Mouse (Mus musculus): ENCODE measurements around the gene Gpsm1. TPM values are rescaled to one million over a fixed set of nuclear protein-coding genes. Genes with fewer than 3 reads are reported as not detected.
A peak's percentile ranks its signal among the peaks of the same experiment; 100 is the strongest.

Gpsm1 gene
- total and polyA plus RNA-seq, 3 experiments, result 1.4 to 6.9 TPM; not detected in 1

DNA sequence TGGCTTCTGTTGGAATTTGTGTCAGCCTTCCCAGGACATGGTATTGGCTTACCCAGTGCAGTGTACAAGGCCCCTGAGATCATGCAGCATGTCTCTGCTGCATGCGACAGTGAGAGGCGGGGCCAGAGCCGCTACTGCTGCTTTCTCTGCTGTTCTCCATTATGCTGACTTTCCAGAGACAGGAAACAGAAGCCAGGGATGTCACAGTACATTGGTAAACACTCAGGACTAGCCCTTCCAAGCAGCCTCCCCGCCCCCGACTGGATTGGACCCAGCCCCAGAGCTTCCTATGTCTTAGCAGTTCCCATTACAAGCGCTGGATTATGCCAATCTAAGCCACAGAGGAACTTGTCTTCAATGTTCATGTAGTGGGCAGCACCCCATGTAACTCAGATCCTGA, 32.9 kb downstream of the Gpsm1 start:
- no peaks in the 10 kb centered on the region for H3K9me3 ChIP-seq (replicated peaks; ENCODE audit: insufficient read depth, low read length)
- H3K36me3 ChIP-seq (ENCODE audit: control insufficient read depth in 1 of 2, insufficient read depth in 2 of 2, low read length in 2 of 2), result peaks cover 0 to 5% of the 10 kb centered on the region in 2 experiments; a peak in 2 of 4 replicates
- no peaks in the 10 kb centered on the region; a peak in 1 of 4 replicates for H3K27me3 ChIP-seq (ENCODE audit: control insufficient read depth in 1 of 2, insufficient read depth in 2 of 2, low read length in 2 of 2)
- no peak for DNase-seq (ENCODE audit: low read depth, low spot score)
- H3K9ac ChIP-seq (ENCODE audit: control insufficient read depth, low read depth, low read length, poor library complexity, severe bottlenecking), result no peak overlapping the region
- peaks cover 14% of the 10 kb centered on the region for H3K79me2 ChIP-seq (ENCODE audit: control insufficient read depth, insufficient read depth, low read length, poor library complexity)
- no peak for TF ChIP-seq UBTF (IDR thresholded peaks at IDR 0.05; ENCODE audit: borderline replicate concordance, insufficient read depth, low read depth, low read length)
- TF ChIP-seq CHD2 (IDR thresholded peaks at IDR 0.05; ENCODE audit: low read length), result no peak
- no peak for TF ChIP-seq KAT2A (conservative IDR thresholded peaks at IDR 0.05; ENCODE audit: low read depth, low read length)
- TF ChIP-seq RAD21 (IDR thresholded peaks at IDR 0.05; ENCODE audit: low read depth, low read length), result no peak
- no peak overlapping the region for H3K27ac ChIP-seq (ENCODE audit: control insufficient read depth, low read depth, low read length)
- H3K4me3 ChIP-seq (ENCODE audit: control insufficient read depth in 1 of 2, insufficient read depth in 1 of 2, low read depth in 2 of 2, low read length in 2 of 2), result no peak overlapping the region
- peaks cover 0 to 15% of the 10 kb centered on the region in 2 experiments; a peak in 2 of 4 replicates for H3K4me1 ChIP-seq (ENCODE audit: control insufficient read depth in 1 of 2, insufficient read depth in 2 of 2, low read length in 2 of 2)

DNA sequence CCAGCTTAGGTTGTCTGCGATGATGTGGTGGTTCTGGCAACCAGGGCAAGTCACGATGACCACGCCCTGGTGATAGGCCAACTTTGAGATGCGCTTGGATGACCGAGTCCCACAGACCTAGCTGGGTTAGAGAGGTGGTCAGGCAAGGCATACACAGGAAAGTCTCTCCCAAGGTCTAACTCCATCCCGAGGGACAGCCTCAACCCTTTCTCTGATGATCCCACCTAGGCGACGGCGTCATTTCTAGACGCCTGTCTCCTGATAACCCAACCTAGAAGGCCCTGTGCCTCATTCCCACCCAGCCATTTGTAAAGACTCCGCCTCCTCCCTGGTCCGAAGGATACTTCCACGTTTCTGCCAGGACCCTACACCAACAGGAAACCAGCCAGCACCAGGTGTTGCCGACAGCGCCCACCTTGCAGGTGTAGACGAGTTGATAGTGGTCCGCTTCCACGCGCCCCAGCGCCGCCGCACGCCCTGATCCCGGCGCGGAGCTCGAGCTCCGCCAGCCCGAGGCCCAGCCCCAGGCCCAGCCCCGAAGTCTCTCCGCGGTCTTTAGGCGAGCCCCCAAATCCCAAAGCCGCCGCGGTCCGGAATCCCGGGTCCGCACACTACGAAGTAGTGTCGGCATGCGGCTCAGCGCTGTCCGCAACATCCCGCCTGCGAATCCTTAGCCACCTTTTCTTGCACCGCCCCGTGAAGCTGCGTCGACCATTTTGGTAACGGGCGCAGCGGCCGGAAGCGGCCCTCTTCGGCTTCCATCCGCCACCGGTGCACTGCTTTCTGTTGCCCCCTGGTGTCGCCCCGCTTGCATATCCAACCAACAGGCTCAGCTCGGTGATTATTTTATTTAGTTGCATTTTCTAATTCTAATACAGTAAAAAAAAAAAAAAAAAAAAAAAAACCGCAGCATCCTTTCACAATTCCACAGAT, 36.3 kb downstream of the Gpsm1 start, which contains the start of gene Dnlz:
Gene Dnlz (minus strand): TSS at position 753 of the 933 bp plus-strand sequence.
- Histone ChIP-seq H3K4me3 (ENCODE audit: control insufficient read depth in 1 of 2, insufficient read depth in 1 of 2, low read depth in 2 of 2, low read length in 2 of 2) (peak within 1 kb of the TSS; percentile 77 to 97), H3K9me3 (replicated peaks; ENCODE audit: insufficient read depth, low read length) (no peaks in the 10 kb centered on the region), H3K79me2 (ENCODE audit: control insufficient read depth, insufficient read depth, low read length, poor library complexity) (peaks cover 14% of the 10 kb centered on the region), H3K27ac (ENCODE audit: control insufficient read depth, low read depth, low read length) (peak within 1 kb of the TSS; percentile 60), H3K27me3 (ENCODE audit: control insufficient read depth in 1 of 2, insufficient read depth in 2 of 2, low read length in 2 of 2) (no peaks in the 10 kb centered on the region; a peak in 1 of 4 replicates), H3K4me1 (ENCODE audit: control insufficient read depth in 1 of 2, insufficient read depth in 2 of 2, low read length in 2 of 2) (peaks cover 0 to 15% of the 10 kb centered on the region in 2 experiments; a peak in 2 of 4 replicates), H3K36me3 (ENCODE audit: control insufficient read depth in 1 of 2, insufficient read depth in 2 of 2, low read length in 2 of 2) (peaks cover 0 to 5% of the 10 kb centered on the region in 2 experiments; a peak in 2 of 4 replicates), H3K9ac (ENCODE audit: control insufficient read depth, low read depth, low read length, poor library complexity, severe bottlenecking) (peak within 1 kb of the TSS; percentile 95)
- DNase-seq (ENCODE audit: low read depth, low spot score), result peak; percentile 95
- TF ChIP-seq ELF1 (IDR thresholded peaks at IDR 0.05; ENCODE audit: low read depth, low read length), result peak; percentile 87
- peak; percentile 40; the same call in 1 of the 2 replicates for TF ChIP-seq MAZ (IDR thresholded peaks at IDR 0.05; ENCODE audit: low read depth, low read length)
- no peak for TF ChIP-seq MYB (IDR thresholded peaks at IDR 0.05; ENCODE audit: low read depth, low read length)
- no peak for TF ChIP-seq MEF2A (IDR thresholded peaks at IDR 0.05; ENCODE audit: extremely low read depth, insufficient replicate concordance, low read depth, low read length, poor library complexity, severe bottlenecking)
- 0 out of 2 replicates have a peak, but pooled peaks have one; percentile 69 for TF ChIP-seq CHD1 (IDR thresholded peaks at IDR 0.05; ENCODE audit: low read depth, low read length)
- TF ChIP-seq RCOR1 (IDR thresholded peaks at IDR 0.05; ENCODE audit: low read depth, low read length), result peak; percentile 26; the same call in 1 of the 2 replicates
- TF ChIP-seq MAX (IDR thresholded peaks at IDR 0.05; ENCODE audit: low read length), result no peak
- no peak; the same call in 1 of the 2 replicates for TF ChIP-seq GABPA (IDR thresholded peaks at IDR 0.05; ENCODE audit: low read depth, low read length)
- peak; percentile 54 for TF ChIP-seq TCF12 (IDR thresholded peaks at IDR 0.05; ENCODE audit: low read depth, low read length)
- peak; percentile 43; the same call in 1 of the 2 replicates for TF ChIP-seq ETS1 (IDR thresholded peaks at IDR 0.05; ENCODE audit: low read depth, low read length)
- 0 out of 2 replicates have a peak, but pooled peaks have one; percentile 26 for TF ChIP-seq TBP (IDR thresholded peaks at IDR 0.05; ENCODE audit: low read depth, low read length)
- peak; percentile 51 for TF ChIP-seq SMC3 (IDR thresholded peaks at IDR 0.05; ENCODE audit: low read depth, low read length)
- TF ChIP-seq ZC3H11A (IDR thresholded peaks at IDR 0.05; ENCODE audit: low read depth, low read length), result no peak; the same call in 1 of the 2 replicates
- TF ChIP-seq ZKSCAN1 (IDR thresholded peaks at IDR 0.05; ENCODE audit: low read depth, low read length), result no peak
- peak; percentile 16; the same call in 1 of the 2 replicates for TF ChIP-seq NELFE (IDR thresholded peaks at IDR 0.05; ENCODE audit: low read depth, low read length)
- TF ChIP-seq CHD2 (IDR thresholded peaks at IDR 0.05; ENCODE audit: low read length), result no peak
- TF ChIP-seq HCFC1 (IDR thresholded peaks at IDR 0.05; ENCODE audit: low read depth, low read length), result peak; percentile 94
- no peak for TF ChIP-seq UBTF (IDR thresholded peaks at IDR 0.05; ENCODE audit: borderline replicate concordance, insufficient read depth, low read depth, low read length)
- TF ChIP-seq RAD21 (IDR thresholded peaks at IDR 0.05; ENCODE audit: low read depth, low read length), result peak; percentile 24
- peak; percentile 25 to 76 (median 68); a peak in 5 of 6 replicates for TF ChIP-seq CTCF (IDR thresholded peaks at IDR 0.05 in 2 of 3, conservative IDR thresholded peaks at IDR 0.05 in 1 of 3; ENCODE audit: control insufficient read depth in 1 of 3, insufficient read depth in 1 of 3, low read depth in 2 of 3, low read length in 3 of 3, poor library complexity in 1 of 3, severe bottlenecking in 1 of 3)
- no peak for TF ChIP-seq USF2 (IDR thresholded peaks at IDR 0.05; ENCODE audit: borderline replicate concordance in 1 of 2, insufficient read depth in 1 of 2, low read depth in 1 of 2, low read length in 2 of 2)
- peak in 1 of 2 experiments; percentile 71; a peak in 3 of 4 replicates for TF ChIP-seq POLR2A (IDR thresholded peaks at IDR 0.05; ENCODE audit: control insufficient read depth in 1 of 2, insufficient read depth in 1 of 2, low read depth in 1 of 2, low read length in 2 of 2, poor library complexity in 1 of 2)
- peak; percentile 83; the same call in 1 of the 2 replicates for TF ChIP-seq ZNF384 (IDR thresholded peaks at IDR 0.05; ENCODE audit: low read depth, low read length)
- TF ChIP-seq E2F4 (IDR thresholded peaks at IDR 0.05; ENCODE audit: borderline replicate concordance, low read depth, low read length), result no peak
- peak; percentile 38; the same call in 1 of the 2 replicates for TF ChIP-seq NRF1 (IDR thresholded peaks at IDR 0.05; ENCODE audit: insufficient read depth, low read depth, low read length, poor library complexity, severe bottlenecking)
